Comparison of ENCODE assay signal across 10 mouse cellular contexts in genomic region chr8:114731260-114732140, GRCm38 (mm10).
DNase-seq lines count a peak whose midpoint lies in the region; ATAC-seq lines count a peak whose summit lies in the region.
"Had no signal": no experiment of that assay in that cellular context is flagged by ENCODE, and none has a peak within 500 bp of the region (broad histone marks: within the 10 kb centered on the region; RNA-seq: fewer than 3 reads in every experiment).

No protein-coding gene starts in this region.

- H3K4me1 ChIP-seq in hindbrain, embryonic 13.5 days (replicated peaks), result peaks cover 20% of the 10 kb centered on the region
- H3K4me1 ChIP-seq in limb, embryonic 13.5 days, result peaks cover 26% of the 10 kb centered on the region
- H3K4me1 ChIP-seq: heart, embryonic 15.5 days had no signal

- ATAC-seq in hindbrain, embryonic 13.5 days (ENCODE audit: low FRiP score), result no peak
- ATAC-seq in limb, embryonic 13.5 days (ENCODE audit: low FRiP score, low read depth), result peak; percentile 76

- H3K27me3 ChIP-seq in hindbrain, embryonic 13.5 days, result no peaks in the 10 kb centered on the region
- peaks cover 24% of the 10 kb centered on the region for H3K27me3 ChIP-seq in limb, embryonic 13.5 days
- H3K27me3 ChIP-seq: heart, embryonic 15.5 days had no signal

- no peak overlapping the region for H3K9ac ChIP-seq in hindbrain, embryonic 13.5 days
- H3K9ac ChIP-seq in limb, embryonic 13.5 days, result no peak overlapping the region
- H3K9ac ChIP-seq: heart, embryonic 15.5 days had no signal

- 0 out of 2 replicates have a peak overlapping the region, but pooled peaks have one; percentile 48 for H3K27ac ChIP-seq in hindbrain, embryonic 13.5 days
- H3K27ac ChIP-seq in limb, embryonic 13.5 days, result no peak overlapping the region; the same call in 1 of the 2 replicates
- H3K27ac ChIP-seq: heart, embryonic 15.5 days; macrophage had no signal

- H3K9me3 ChIP-seq in hindbrain, embryonic 13.5 days, result no peaks in the 10 kb centered on the region
- H3K9me3 ChIP-seq in limb, embryonic 13.5 days, result no peaks in the 10 kb centered on the region
- H3K9me3 ChIP-seq: heart, embryonic 15.5 days had no signal

- H3K4me2 ChIP-seq in hindbrain, embryonic 13.5 days, result peak overlapping the region; percentile 29
- peak overlapping the region; percentile 50 for H3K4me2 ChIP-seq in limb, embryonic 13.5 days (replicated peaks)
- H3K4me2 ChIP-seq: heart, embryonic 15.5 days; liver, embryonic 11.5 days had no signal

- DNase-seq in Muller cell, postnatal 12 days (ENCODE audit: inconsistent ontology term), result peak; percentile 16
- DNase-seq in cerebellum, adult 9-10 months, result peak; percentile 32
- no peak for DNase-seq in frontal cortex, postnatal 36 days (ENCODE audit: low spot score in 2 of 2)
- DNase-seq in heart, postnatal 25 days (ENCODE audit: low spot score), result no peak
- no peak for DNase-seq in urinary bladder, postnatal 10 days (ENCODE audit: low spot score)

- H3K36me3 ChIP-seq in hindbrain, embryonic 13.5 days, result no peaks in the 10 kb centered on the region
- H3K36me3 ChIP-seq in limb, embryonic 13.5 days, result no peaks in the 10 kb centered on the region
- H3K36me3 ChIP-seq: heart, embryonic 15.5 days had no signal

- intact Hi-C loops in heart, postnatal 25 days (cut with DNase I), result no loop called here

- H3K4me3 ChIP-seq in hindbrain, embryonic 13.5 days, result no peak overlapping the region
- H3K4me3 ChIP-seq in limb, embryonic 13.5 days, result peak overlapping the region; percentile 8; the same call in 1 of the 2 replicates
- H3K4me3 ChIP-seq: heart, embryonic 15.5 days had no signal

- 40% methylated on average over 17 of the region's 17 CpGs for WGBS in hindbrain, embryonic 13.5 days
- 11% methylated on average over 17 of the region's 17 CpGs for WGBS in limb, embryonic 13.5 days

Comparison
In these comparisons a context has a peak if more than half of its experiments do, and no peak if none do; other contexts are left out.
1. DNase-seq: peak in Muller cell, postnatal 12 days (single experiment) and cerebellum, adult 9-10 months (single experiment); none in frontal cortex, postnatal 36 days (0 of 2), heart, postnatal 25 days (single experiment) and urinary bladder, postnatal 10 days (single experiment).